Comparison of ENCODE assay signal across 17 mouse cellular contexts in the genomic region with DNA sequence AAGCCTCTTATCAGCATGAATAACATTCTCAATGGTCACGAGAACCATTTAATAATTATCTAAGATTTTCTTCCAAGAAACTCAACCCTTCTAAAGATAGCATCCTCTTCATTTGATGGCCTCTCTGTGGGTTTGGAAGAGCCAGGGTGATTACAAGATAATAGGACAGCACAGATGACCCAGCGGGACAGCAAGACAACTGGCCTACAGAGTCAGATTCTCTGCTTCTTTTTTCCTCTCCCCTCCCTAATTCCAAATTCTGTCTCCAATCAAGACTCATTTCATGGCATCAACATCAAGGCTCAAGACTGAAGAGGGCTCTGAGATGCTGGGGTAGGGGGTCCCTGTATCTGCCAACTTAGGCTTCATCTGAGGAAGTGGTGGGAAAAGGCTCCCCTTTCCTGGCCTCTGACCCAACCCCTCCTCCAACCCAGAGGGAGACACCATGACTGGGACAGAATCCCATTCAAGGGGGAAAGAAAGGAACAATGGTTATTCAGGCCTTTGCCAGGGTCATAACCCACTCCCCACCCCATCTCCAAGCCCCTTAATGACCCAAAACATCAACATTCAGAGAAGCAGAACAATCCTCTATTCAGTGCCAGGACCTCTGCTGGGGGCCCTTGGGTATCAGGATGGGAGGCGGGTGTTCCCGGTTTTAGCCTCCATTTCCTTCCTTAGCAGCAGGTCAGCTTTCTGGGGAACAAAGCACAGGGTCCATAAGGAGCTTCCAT. TPM values are rescaled to one million over a fixed set of nuclear protein-coding genes. Genes with fewer than 3 reads are reported as not detected.
DNase-seq lines count a peak whose midpoint lies in the region; ATAC-seq and TF ChIP-seq lines count a peak whose summit lies in the region.
"Had no signal": no experiment of that assay in that cellular context is flagged by ENCODE, and none has a peak within 500 bp of the region (broad histone marks: within the 10 kb centered on the region; RNA-seq: fewer than 3 reads in every experiment).

No protein-coding gene starts in this region.

- no peak for TF ChIP-seq CTCF in gastrocnemius, adult 2 months (IDR thresholded peaks at IDR 0.05)
- no peak for TF ChIP-seq CTCF in layer of hippocampus, adult 2 months (conservative IDR thresholded peaks at IDR 0.05)
- no peak for TF ChIP-seq CTCF in thymus, adult 2 months (IDR thresholded peaks at IDR 0.05; ENCODE audit: borderline replicate concordance, control insufficient read depth, extremely low read depth, insufficient read depth, low read length, poor library complexity)

- no peaks in the 10 kb centered on the region for H3K9me3 ChIP-seq in hindbrain, embryonic 10.5 days
- no peaks in the 10 kb centered on the region for H3K9me3 ChIP-seq in midbrain, embryonic 13.5 days
- H3K9me3 ChIP-seq: embryonic facial prominence, embryonic 12.5 days; liver, embryonic 13.5 days had no signal

- peaks cover 100% of the 10 kb centered on the region for H3K4me1 ChIP-seq in hindbrain, embryonic 10.5 days (replicated peaks)
- H3K4me1 ChIP-seq in midbrain, embryonic 13.5 days (replicated peaks), result peaks cover 89% of the 10 kb centered on the region
- no peaks in the 10 kb centered on the region for H3K4me1 ChIP-seq in thymus, adult 2 months (replicated peaks; ENCODE audit: control insufficient read depth, insufficient read depth, low read length)

- ATAC-seq in midbrain, embryonic 13.5 days, result 0 out of 2 replicates have a peak, but pooled peaks have one; percentile 2
- ATAC-seq: forebrain, embryonic 16.5 days had no signal

- H3K9ac ChIP-seq in midbrain, embryonic 13.5 days (replicated peaks), result no peak overlapping the region
- H3K9ac ChIP-seq: embryonic facial prominence, embryonic 12.5 days; liver, embryonic 13.5 days had no signal

- no peaks in the 10 kb centered on the region for H3K27me3 ChIP-seq in hindbrain, embryonic 10.5 days (ENCODE audit: insufficient read depth, poor library complexity, severe bottlenecking)
- no peaks in the 10 kb centered on the region for H3K27me3 ChIP-seq in midbrain, embryonic 13.5 days
- H3K27me3 ChIP-seq in thymus, adult 2 months (ENCODE audit: control insufficient read depth, insufficient read depth, low read length), result no peaks in the 10 kb centered on the region
- H3K27me3 ChIP-seq: embryonic facial prominence, embryonic 12.5 days had no signal

- DNase-seq in gastrocnemius, adult 2 months, result no peak
- no peak for DNase-seq in gastrocnemius, postnatal 36 days
- peak; percentile 78 for DNase-seq in hindbrain, embryonic 10.5 days (ENCODE audit: low spot score)
- peak; percentile 77 for DNase-seq in retina, embryonic 14.5 days (ENCODE audit: low spot score)
- DNase-seq in layer of hippocampus, adult 2 months (ENCODE audit: low spot score in 2 of 2), result no peak
- no peak for DNase-seq in thymus, adult 2 months
- no peak for DNase-seq in lung, postnatal 4 days
- DNase-seq: cerebellum, adult 2 months; heart, postnatal 14 days; kidney, adult 9 months; left cerebral cortex, postnatal 4 days; liver, embryonic 13.5 days; lung, postnatal 14 days; right cerebral cortex, adult 18-20 months had no signal

- TF ChIP-seq POLR2A in thymus, adult 2 months (IDR thresholded peaks at IDR 0.05; ENCODE audit: control insufficient read depth, extremely low read depth, insufficient read depth, low read length, poor library complexity), result no peak

- intact Hi-C loops in gastrocnemius, adult 2 months (cut with DNase I), result no loop called here
- intact Hi-C loops in gastrocnemius, postnatal 36 days (cut with DNase I), result no loop called here

- peaks cover 59% of the 10 kb centered on the region for H3K36me3 ChIP-seq in hindbrain, embryonic 10.5 days
- peaks cover 40% of the 10 kb centered on the region for H3K36me3 ChIP-seq in midbrain, embryonic 13.5 days
- no peaks in the 10 kb centered on the region for H3K36me3 ChIP-seq in thymus, adult 2 months (ENCODE audit: control insufficient read depth, insufficient read depth, low read length)

- no peak overlapping the region for H3K4me3 ChIP-seq in gastrocnemius, adult 2 months
- peak overlapping the region; percentile 90 for H3K4me3 ChIP-seq in hindbrain, embryonic 10.5 days
- no peak overlapping the region for H3K4me3 ChIP-seq in midbrain, embryonic 13.5 days (replicated peaks)
- no peak overlapping the region for H3K4me3 ChIP-seq in layer of hippocampus, adult 2 months
- H3K4me3 ChIP-seq in thymus, adult 2 months (ENCODE audit: control insufficient read depth, insufficient read depth, low read length), result no peak overlapping the region
- H3K4me3 ChIP-seq: embryonic facial prominence, embryonic 12.5 days; liver, embryonic 13.5 days had no signal

- peak overlapping the region; percentile 10 for H3K4me2 ChIP-seq in midbrain, embryonic 13.5 days (replicated peaks)
- H3K4me2 ChIP-seq: embryonic facial prominence, embryonic 12.5 days; liver, embryonic 13.5 days had no signal

- H3K27ac ChIP-seq in gastrocnemius, adult 2 months, result peak overlapping the region; percentile 43; the same call in 1 of the 2 replicates
- peak overlapping the region; percentile 100 for H3K27ac ChIP-seq in hindbrain, embryonic 10.5 days
- H3K27ac ChIP-seq in midbrain, embryonic 13.5 days, result peak overlapping the region; percentile 59; the same call in 1 of the 2 replicates
- H3K27ac ChIP-seq in layer of hippocampus, adult 2 months, result no peak overlapping the region
- no peak overlapping the region for H3K27ac ChIP-seq in thymus, adult 2 months (ENCODE audit: control insufficient read depth, insufficient read depth, low read length)
- H3K27ac ChIP-seq: embryonic facial prominence, embryonic 12.5 days; liver, embryonic 13.5 days had no signal

- 19% methylated on average over 4 of the region's 4 CpGs for WGBS in hindbrain, embryonic 10.5 days
- WGBS in midbrain, embryonic 13.5 days, result 11% methylated on average over 4 of the region's 4 CpGs
- 81% methylated on average over 4 of the region's 4 CpGs for WGBS in thymus, adult 2 months

RNA-seq across cellular contexts. Expression of a gene that starts 7.6 kb away (rescaled TPM):
- total RNA-seq in gastrocnemius, adult 2 months (2021), result 1 to 10 TPM; 3.9 to 4.2 TPM
- 1 to 10 TPM; 5.2 to 5.3 TPM for total RNA-seq in gastrocnemius, postnatal 36 days (2021)
- polyA plus RNA-seq in hindbrain, embryonic 10.5 days (2016; fragmentation: Nextera tagmentation; extraction: Ambion mirVana), result 56.5 and 65.2 TPM in 2 replicates
- 36.6 and 40.7 TPM in 2 replicates for polyA plus RNA-seq in midbrain, embryonic 13.5 days (2015; fragmentation: Nextera tagmentation; extraction: Ambion mirVana)
- 10 to 100 TPM; 32.5 to 35.9 TPM for total RNA-seq in layer of hippocampus, adult 2 months (2021)
- 5.6 and 6.3 TPM in 2 replicates for polyA plus RNA-seq in thymus, adult 2 months (2012; rRNA removed)

RNA-seq across cellular contexts. Expression of a gene that starts 33.0 kb away (rescaled TPM):
- 1 to 10 TPM in 1 of 2 experiments, under 1 TPM in 1; 0.98 to 1.1 TPM for total RNA-seq in gastrocnemius, adult 2 months (2021)
- total RNA-seq in gastrocnemius, postnatal 36 days (2021), result 1 to 10 TPM; 1.1 to 2.7 TPM
- polyA plus RNA-seq in hindbrain, embryonic 10.5 days (2016; fragmentation: Nextera tagmentation; extraction: Ambion mirVana), result 0.24 and 0.35 TPM in 2 replicates
- polyA plus RNA-seq in midbrain, embryonic 13.5 days (2015; fragmentation: Nextera tagmentation; extraction: Ambion mirVana), result 0.54 and 0.57 TPM in 2 replicates
- total RNA-seq in layer of hippocampus, adult 2 months (2021), result 1 to 10 TPM; 5.4 to 6.6 TPM
- 24.0 and 34.0 TPM in 2 replicates for polyA plus RNA-seq in thymus, adult 2 months (2012; rRNA removed)

RNA-seq across cellular contexts. Expression of a gene that starts 51.9 kb away (rescaled TPM):
- total RNA-seq in gastrocnemius, adult 2 months (2021), result 1 to 10 TPM; 2.1 to 2.4 TPM
- 1 to 10 TPM; 1.9 to 2.1 TPM for total RNA-seq in gastrocnemius, postnatal 36 days (2021)
- polyA plus RNA-seq in hindbrain, embryonic 10.5 days (2016; fragmentation: Nextera tagmentation; extraction: Ambion mirVana), result 15.3 and 20.2 TPM in 2 replicates
- polyA plus RNA-seq in midbrain, embryonic 13.5 days (2015; fragmentation: Nextera tagmentation; extraction: Ambion mirVana), result 9.5 TPM in 2 replicates
- 1 to 10 TPM; 1.5 to 2.0 TPM for total RNA-seq in layer of hippocampus, adult 2 months (2021)
- 4.4 and 4.9 TPM in 2 replicates for polyA plus RNA-seq in thymus, adult 2 months (2012; rRNA removed)

Comparison
In these comparisons a context has a peak if more than half of its experiments do, and no peak if none do; other contexts are left out.
1. DNase-seq: peak in hindbrain, embryonic 10.5 days (single experiment) and retina, embryonic 14.5 days (single experiment); none in gastrocnemius, adult 2 months (single experiment), gastrocnemius, postnatal 36 days (0 of 2), layer of hippocampus, adult 2 months (0 of 2), thymus, adult 2 months (single experiment) and lung, postnatal 4 days (0 of 2).
2. H3K27ac ChIP-seq: peak in gastrocnemius, adult 2 months (single experiment), hindbrain, embryonic 10.5 days (single experiment) and midbrain, embryonic 13.5 days (single experiment); none in layer of hippocampus, adult 2 months (single experiment) and thymus, adult 2 months (single experiment).
3. RNA of a gene that starts 7.6 kb away (total RNA-seq): 32.5 to 35.9 TPM in layer of hippocampus, adult 2 months; 5.2 to 5.3 TPM in gastrocnemius, postnatal 36 days and 3.9 to 4.2 TPM in gastrocnemius, adult 2 months; every median in the first group is over 4 times any median in the second.